Mouse (Mus musculus): Measurements from ENCODE around the gene Alyref. TPM values are rescaled to one million over a fixed set of nuclear protein-coding genes. Genes with fewer than 3 reads are reported as not detected.

The Alyref gene
- total RNA-seq, 2 experiments from 2014 or later, result 49.3 to 52.6 TPM

DNA sequence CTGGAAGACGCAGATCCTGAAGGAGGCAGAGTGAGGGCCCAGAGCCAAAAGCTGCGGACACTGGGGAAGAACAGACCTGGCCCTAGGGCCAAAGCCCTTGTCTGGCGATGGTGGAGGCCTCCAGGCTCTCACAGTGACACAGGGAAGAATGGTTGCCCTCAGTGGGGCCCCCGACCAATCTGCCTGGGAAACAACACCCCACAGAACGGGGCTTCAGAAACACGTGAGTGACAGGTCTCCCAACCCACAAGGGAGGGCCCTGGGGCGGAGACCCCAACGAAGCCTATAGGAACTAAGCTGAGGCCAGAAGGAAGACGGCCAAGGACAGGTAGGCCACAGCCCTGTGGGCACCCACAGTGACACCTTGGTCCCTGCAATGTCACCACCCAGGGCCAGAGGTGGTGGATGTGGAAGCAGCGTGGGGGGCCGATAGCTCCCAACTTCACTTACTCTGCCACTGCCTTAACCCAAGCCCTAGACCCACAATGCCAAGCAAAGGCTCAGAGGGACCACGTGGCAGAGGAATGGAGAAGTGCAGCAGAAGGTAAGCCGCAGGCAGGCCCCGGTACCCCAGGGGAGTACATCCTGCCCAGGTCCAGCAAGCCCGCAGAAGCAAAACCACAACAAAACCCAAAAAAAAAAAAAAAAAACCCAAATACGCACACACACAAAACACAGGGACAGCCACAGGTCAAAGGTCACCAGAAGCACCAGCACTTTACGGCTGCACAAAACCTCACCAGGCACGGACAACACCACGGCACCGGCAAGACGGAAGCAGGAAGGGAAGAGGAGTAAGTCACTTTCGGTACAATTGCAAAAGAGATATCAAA is 29.5 kb upstream of the Alyref start:
- intact Hi-C loops (cut with DNase I), result loop anchor here (5.0 kb wide), 1 partner anchor 45 kb away; the partner anchor contains the start of gene Aspscr1
- DNase-seq (ENCODE audit: low spot score), result no peak

DNA sequence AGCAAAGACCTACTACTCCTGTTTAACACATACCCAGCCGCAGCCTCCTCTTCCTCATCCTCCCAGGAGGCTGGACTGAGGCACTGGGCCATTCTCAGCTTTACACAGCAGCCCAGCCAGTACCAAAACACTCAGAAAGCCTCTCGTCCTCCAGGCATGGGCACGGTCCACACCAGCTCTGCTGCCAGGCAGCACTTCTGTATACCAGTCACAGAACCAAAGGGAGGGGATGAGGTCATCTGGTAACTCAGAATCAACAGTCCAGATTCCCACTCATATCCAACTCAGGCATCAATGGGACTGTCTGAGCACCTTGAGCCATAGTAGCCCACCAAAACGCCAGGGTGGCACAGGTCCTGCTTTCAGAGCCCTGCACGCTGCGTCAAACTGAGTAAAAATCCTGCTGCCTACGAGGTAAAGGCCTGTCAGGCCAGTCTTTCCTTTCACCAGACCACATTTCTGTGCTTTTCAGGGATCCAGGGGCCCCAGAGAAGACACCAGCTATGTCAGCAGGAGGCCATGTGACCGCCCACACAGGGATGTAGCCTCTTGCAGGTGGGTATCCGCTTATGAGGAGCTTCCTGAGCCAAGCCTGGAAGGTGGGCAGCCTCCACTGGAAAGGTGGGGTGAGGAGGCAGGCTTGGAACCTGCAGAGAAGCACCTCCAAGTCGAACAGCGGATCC is 28.8 kb upstream of the Alyref start:
- DNase-seq (ENCODE audit: low spot score), result no peak
- intact Hi-C loops (cut with DNase I), result loop anchor here (5.0 kb wide), 1 partner anchor 45 kb away; the partner anchor contains the start of gene Aspscr1

GRCm38 (mm10) chr11:120625152-120625775 is 27.1 kb upstream of the Alyref start, which contains the start of gene Sirt7:
TSS of gene Sirt7 (minus strand) at chr11:120625240.
- no peak for DNase-seq (ENCODE audit: low spot score)
- intact Hi-C loops (cut with DNase I), result loop anchor here (2.0 to 5.0 kb wide), 2 partner anchors 47 to 88 kb away; partner anchors contain the start of genes Aspscr1, Cenpx and Lrrc45

GRCm38 (mm10) chr11:120624680-120625111 is 26.5 kb upstream of the Alyref start:
- intact Hi-C loops (cut with DNase I), result loop anchor here (2.0 to 5.0 kb wide), 2 partner anchors 48 to 88 kb away; partner anchors contain the start of genes Aspscr1, Cenpx and Lrrc45
- peak; percentile 74 for DNase-seq (ENCODE audit: low spot score)

GRCm38 (mm10) chr11:120623961-120624679 is 26.0 kb upstream of the Alyref start:
- DNase-seq (ENCODE audit: low spot score), result no peak
- intact Hi-C loops (cut with DNase I), result loop anchor here (2.0 kb wide), 1 partner anchor 89 kb away; the partner anchor contains the start of genes Cenpx and Lrrc45

GRCm38 (mm10) chr11:120622805-120623204 is 24.6 kb upstream of the Alyref start:
- intact Hi-C loops (cut with DNase I), result no loop called here
- no peak for DNase-seq (ENCODE audit: low spot score)

DNA sequence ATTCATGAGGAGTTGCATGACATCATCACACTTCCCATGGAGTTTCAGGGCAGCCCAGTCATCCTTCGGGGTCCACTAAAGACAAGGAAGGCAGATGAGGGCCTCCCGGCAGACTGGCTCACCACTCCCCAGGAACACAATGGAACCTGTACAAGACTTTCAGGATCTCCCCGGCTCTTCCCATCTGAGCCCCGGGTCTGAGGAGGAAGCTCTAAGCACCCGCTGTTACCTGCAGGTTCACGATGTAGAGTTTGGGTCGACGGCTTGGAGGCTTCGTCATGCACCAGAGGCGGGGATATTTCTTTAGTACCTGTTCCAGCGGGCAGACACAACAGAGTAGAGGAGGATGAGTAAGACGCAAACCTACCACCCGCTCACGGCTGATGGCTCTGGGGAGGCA is 22.0 kb upstream of the Alyref start:
- intact Hi-C loops (cut with DNase I), result no loop called here

DNA sequence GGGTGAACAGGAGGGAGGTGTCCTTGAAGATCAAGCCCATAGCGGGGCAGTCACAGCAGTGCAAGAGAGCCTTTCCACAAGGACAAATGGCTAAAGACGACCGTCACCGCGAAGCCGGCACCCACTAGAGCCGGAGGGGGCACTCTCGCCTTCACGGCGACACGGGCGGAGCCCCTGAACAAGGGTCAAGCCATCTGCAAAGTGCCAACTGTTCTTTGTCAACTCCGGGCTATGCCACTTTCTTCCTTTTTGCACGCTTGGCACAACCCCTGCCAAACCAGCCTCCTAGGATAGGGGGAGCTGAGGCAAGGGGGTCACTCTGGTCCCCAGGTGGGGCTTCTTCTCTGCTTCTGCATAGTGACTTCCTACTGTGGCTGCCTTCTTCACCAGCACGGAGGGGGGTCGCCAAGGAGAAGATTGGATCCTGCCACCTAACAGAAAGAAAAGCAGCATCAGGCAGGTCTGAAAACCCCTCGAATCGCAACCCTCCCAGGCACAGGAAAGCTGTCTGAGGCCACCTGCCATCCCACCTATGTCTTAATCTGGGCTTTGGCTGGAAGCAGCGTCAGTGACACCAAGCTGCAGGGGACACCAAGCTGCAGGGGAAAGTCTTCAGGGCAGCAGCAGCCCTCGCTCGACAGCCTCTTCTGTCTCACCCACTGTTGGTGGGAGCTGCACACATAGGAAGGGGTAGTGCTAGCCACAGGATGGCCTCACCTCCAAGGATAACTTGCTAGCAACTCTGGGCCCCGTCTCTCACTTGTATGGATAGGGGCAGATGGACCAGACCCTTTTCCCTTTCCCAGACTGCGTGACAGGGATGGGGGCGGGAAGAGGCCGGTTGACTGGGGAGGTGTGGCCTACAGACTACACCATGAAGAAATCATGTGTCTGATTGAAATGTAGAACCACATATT is 20.7 kb upstream of the Alyref start:
- intact Hi-C loops (cut with DNase I), result no loop called here
- no peak for DNase-seq (ENCODE audit: low spot score)

More for the DNA sequence above, 22.0 kb upstream of the Alyref start:
- no peak for DNase-seq (ENCODE audit: low spot score)

- DNase-seq (ENCODE audit: low spot score), result peak; percentile 76
Observed at GRCm38 (mm10) chr11:120617519-120618112, 19.5 kb upstream of the Alyref start, which contains the start of gene Pcyt2. TSS of gene Pcyt2 (minus strand) at chr11:120617936.

GRCm38 (mm10) chr11:120616617-120617294 is 18.6 kb upstream of the Alyref start:
- intact Hi-C loops (cut with DNase I), result no loop called here

More at GRCm38 (mm10) chr11:120617519-120618112, 19.5 kb upstream of the Alyref start, which contains the start of gene Pcyt2:
- intact Hi-C loops (cut with DNase I), result no loop called here

DNA sequence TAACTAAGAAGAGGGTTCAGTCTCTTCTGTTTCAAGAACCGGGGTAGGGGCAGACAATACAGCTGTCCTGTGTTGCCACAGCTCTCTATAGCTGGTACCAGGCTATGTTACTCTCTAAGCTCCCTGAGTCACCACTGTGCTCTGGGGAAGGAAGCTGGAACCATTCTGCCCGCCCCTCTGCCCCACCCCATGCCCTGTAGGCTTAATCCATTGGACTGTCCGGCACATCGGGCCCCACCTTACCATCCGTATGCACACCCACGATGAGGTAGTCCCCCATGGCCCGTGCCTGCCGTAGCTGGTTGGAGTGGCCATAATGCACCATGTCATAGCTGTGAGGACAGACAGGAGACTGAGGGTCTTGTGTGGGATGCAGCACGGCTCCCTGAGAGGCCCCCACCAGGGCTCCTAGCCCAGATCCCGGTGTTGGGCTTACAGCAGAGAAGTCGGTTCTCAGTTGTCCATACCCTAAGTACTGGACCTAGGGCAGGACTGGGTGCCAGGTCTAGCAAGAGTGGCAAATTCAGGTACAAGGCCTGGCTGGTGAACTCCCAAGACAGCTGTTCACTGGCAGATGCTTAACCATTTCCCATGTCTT is 17.5 kb upstream of the Alyref start:
- no peak for DNase-seq (ENCODE audit: low spot score)
- intact Hi-C loops (cut with DNase I), result no loop called here

More at GRCm38 (mm10) chr11:120616617-120617294, 18.6 kb upstream of the Alyref start:
- no peak for DNase-seq (ENCODE audit: low spot score)

- intact Hi-C loops (cut with DNase I), result no loop called here
Observed at GRCm38 (mm10) chr11:120615167-120615566, 17.0 kb upstream of the Alyref start.

GRCm38 (mm10) chr11:120613976-120614375 is 15.8 kb upstream of the Alyref start:
- intact Hi-C loops (cut with DNase I), result loop anchor here (2.0 kb wide), 3 partner anchors 35 to 125 kb away; no protein-coding TSS in a partner anchor
- DNase-seq (ENCODE audit: low spot score), result no peak

More at GRCm38 (mm10) chr11:120615167-120615566, 17.0 kb upstream of the Alyref start:
- DNase-seq (ENCODE audit: low spot score), result no peak

DNA sequence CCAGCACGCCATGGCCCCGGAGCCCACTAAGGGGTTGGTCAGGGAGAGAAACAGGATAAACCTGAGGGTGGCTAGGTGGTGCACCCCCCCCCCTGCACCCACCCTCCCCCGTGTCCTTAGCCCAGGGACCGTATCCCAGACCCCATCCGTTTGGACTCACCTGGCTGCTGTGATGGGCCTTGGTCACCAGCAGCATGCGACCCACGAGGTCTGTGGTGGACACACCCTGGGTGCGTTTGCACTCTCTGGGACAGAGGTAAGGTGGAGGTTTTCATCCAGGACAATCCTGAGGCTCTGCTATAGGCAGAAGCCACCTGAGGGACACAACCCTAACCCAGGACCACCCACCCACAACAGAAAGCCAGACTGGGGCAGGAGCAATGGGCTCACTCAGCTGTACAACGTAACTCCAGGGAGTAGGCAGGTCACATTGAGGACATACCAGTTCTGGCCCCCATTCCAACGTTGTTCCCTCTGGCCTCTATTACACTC is 15.4 kb upstream of the Alyref start:
- no peak for DNase-seq (ENCODE audit: low spot score)
- intact Hi-C loops (cut with DNase I), result loop anchor here (2.0 kb wide), 3 partner anchors 35 to 125 kb away; no protein-coding TSS in a partner anchor

DNA sequence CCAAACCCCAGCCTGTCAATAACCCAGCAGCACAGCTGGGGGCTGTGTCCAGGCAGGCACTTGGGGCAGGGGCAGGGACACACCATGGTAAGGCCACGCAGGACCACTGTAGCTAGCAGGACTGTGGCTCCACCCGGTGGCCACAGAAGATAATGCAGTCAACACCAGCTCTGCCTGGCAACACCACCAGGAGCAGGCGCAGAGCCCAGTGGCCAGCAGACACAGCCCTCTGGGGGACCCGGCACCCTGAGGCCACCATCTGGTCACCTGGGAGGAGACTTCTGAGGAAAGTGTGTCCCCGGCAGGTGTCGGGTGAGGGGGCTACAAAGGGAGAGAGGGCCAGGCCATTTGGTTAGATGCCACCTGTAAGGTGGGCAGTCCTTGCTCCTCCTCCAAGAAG is 14.6 kb upstream of the Alyref start:
- intact Hi-C loops (cut with DNase I), result loop anchor here (2.0 kb wide), 3 partner anchors 34 to 124 kb away; no protein-coding TSS in a partner anchor
- DNase-seq (ENCODE audit: low spot score), result peak; percentile 48

GRCm38 (mm10) chr11:120610477-120611046 is 12.4 kb upstream of the Alyref start:
- DNase-seq (ENCODE audit: low spot score), result no peak
- intact Hi-C loops (cut with DNase I), result no loop called here
